Mouse (Mus musculus) heart, adult 2 months (tissue): ENCODE results near the gene Tbc1d10c.

Experiments used
- CTCF ChIP-seq: fragments of 200-600 bp; IDR thresholded peaks from 2 replicates; pipeline ENCODE4 v1.8.1; 2022; ENCODE audit warnings: antibody characterized with exemption, mild to moderate bottlenecking, moderate library complexity
- EP300 ChIP-seq: fragments of 200-500 bp; IDR thresholded peaks from 2 replicates; pipeline ENCODE4 v1.6.1; 2011; ENCODE audit warnings: low read depth, low read length, control low read depth; ENCODE audit not compliant: insufficient read depth
- POLR2A ChIP-seq: fragments of 200-500 bp; IDR thresholded peaks from 2 replicates; pipeline ENCODE4 v1.6.1; 2011; ENCODE audit warnings: mild to moderate bottlenecking, low read depth, low read length, control low read depth; ENCODE audit not compliant: insufficient read depth

DNA sequence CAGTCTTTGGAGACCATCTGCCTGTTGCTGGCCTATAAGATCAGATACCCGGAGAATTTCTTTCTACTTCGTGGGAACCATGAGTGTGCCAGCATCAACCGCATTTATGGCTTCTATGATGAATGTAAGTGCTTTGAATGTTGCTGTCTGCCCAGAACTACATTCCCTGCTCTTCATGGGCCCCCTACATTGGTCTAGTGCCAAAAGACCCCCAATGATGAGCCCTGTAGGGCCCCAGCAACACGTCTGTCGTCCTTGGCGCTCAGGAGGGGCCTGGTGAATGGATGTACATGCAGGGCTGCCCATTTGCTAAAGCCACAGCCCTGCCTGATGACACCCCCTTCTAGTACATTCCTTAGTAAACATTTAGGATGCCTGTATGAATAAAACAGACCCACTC lies 2.0 kb upstream of the Tbc1d10c start:
- no peak for TF ChIP-seq CTCF
- TF ChIP-seq POLR2A: no peak
- TF ChIP-seq EP300: no peak
